Mouse (Mus musculus): ENCODE data around the gene Cxcl17. TPM values are rescaled to one million over a fixed set of nuclear protein-coding genes. Genes with fewer than 3 reads are reported as not detected.

Gene Cxcl17
- total and polyA plus RNA-seq, 2 experiments = not detected

- Histone ChIP-seq H3K9ac (ENCODE audit: low read depth, low read length) (0 out of 2 replicates have a peak overlapping the region, but pooled peaks have one; percentile 9), H3K4me1 (ENCODE audit: control insufficient read depth, insufficient read depth, low read length) (peaks cover 46% of the 10 kb centered on the region), H3K79me2 (ENCODE audit: control insufficient read depth, insufficient read depth, low read length) (peaks cover 17% of the 10 kb centered on the region; the same call in 1 of the 2 replicates), H3K4me3 (ENCODE audit: insufficient read depth, low read depth, low read length) (no peak overlapping the region), H3K27ac (replicated peaks; ENCODE audit: insufficient read depth, low read depth, low read length) (peak overlapping the region; percentile 80), H3K36me3 (ENCODE audit: control insufficient read depth, insufficient read depth, low read length) (peaks cover 2% of the 10 kb centered on the region), H3K27me3 (ENCODE audit: control insufficient read depth, insufficient read depth, low read length) (no peaks in the 10 kb centered on the region)
- DNase-seq (ENCODE audit: extremely low read depth, low read depth, low spot score) = no peak
- WGBS = 58% methylated on average over 7 of the region's 7 CpGs
- TF ChIP-seq CTCF (IDR thresholded peaks at IDR 0.05; ENCODE audit: low read depth, low read length) (no peak), POLR2A (IDR thresholded peaks at IDR 0.05; ENCODE audit: extremely low read depth, insufficient read depth, low read length) (no peak)
These were observed 19.8 kb downstream of the Cxcl17 start for GRCm38 (mm10) chr7:25392851-25393250.

- H3K9ac ChIP-seq (ENCODE audit: low read depth, low read length) = peak overlapping the region; percentile 12; the same call in 1 of the 2 replicates
- TF ChIP-seq POLR2A (IDR thresholded peaks at IDR 0.05; ENCODE audit: extremely low read depth, insufficient read depth, low read length) (no peak), CTCF (IDR thresholded peaks at IDR 0.05; ENCODE audit: low read depth, low read length) (no peak)
- H3K27ac ChIP-seq (replicated peaks; ENCODE audit: insufficient read depth, low read depth, low read length) = peak overlapping the region; percentile 80
- no peaks in the 10 kb centered on the region for H3K27me3 ChIP-seq (ENCODE audit: control insufficient read depth, insufficient read depth, low read length)
- H3K79me2 ChIP-seq (ENCODE audit: control insufficient read depth, insufficient read depth, low read length) = peaks cover 17% of the 10 kb centered on the region; the same call in 1 of the 2 replicates
- H3K4me3 ChIP-seq (ENCODE audit: insufficient read depth, low read depth, low read length) = no peak overlapping the region
- peaks cover 48% of the 10 kb centered on the region for H3K4me1 ChIP-seq (ENCODE audit: control insufficient read depth, insufficient read depth, low read length)
- WGBS = 30% methylated on average over 2 of the region's 2 CpGs
- H3K36me3 ChIP-seq (ENCODE audit: control insufficient read depth, insufficient read depth, low read length) = peaks cover 9% of the 10 kb centered on the region
- DNase-seq (ENCODE audit: extremely low read depth, low read depth, low spot score) = peak; percentile 85
These were observed 20.7 kb downstream of the Cxcl17 start for GRCm38 (mm10) chr7:25391856-25392453.

- DNase-seq (ENCODE audit: extremely low read depth, low read depth, low spot score) = peak; percentile 67
- no peaks in the 10 kb centered on the region for H3K27me3 ChIP-seq (ENCODE audit: control insufficient read depth, insufficient read depth, low read length)
- H3K79me2 ChIP-seq (ENCODE audit: control insufficient read depth, insufficient read depth, low read length) = peaks cover 14% of the 10 kb centered on the region; the same call in 1 of the 2 replicates
- TF ChIP-seq POLR2A (IDR thresholded peaks at IDR 0.05; ENCODE audit: extremely low read depth, insufficient read depth, low read length) (no peak), CTCF (IDR thresholded peaks at IDR 0.05; ENCODE audit: low read depth, low read length) (no peak)
- WGBS = 19% methylated on average over 2 of the region's 2 CpGs
- H3K27ac ChIP-seq (replicated peaks; ENCODE audit: insufficient read depth, low read depth, low read length) = peak overlapping the region; percentile 93
- H3K4me3 ChIP-seq (ENCODE audit: insufficient read depth, low read depth, low read length) = no peak overlapping the region
- H3K36me3 ChIP-seq (ENCODE audit: control insufficient read depth, insufficient read depth, low read length) = peaks cover 9% of the 10 kb centered on the region
- peak overlapping the region; percentile 43 for H3K9ac ChIP-seq (ENCODE audit: low read depth, low read length)
- peaks cover 50% of the 10 kb centered on the region for H3K4me1 ChIP-seq (ENCODE audit: control insufficient read depth, insufficient read depth, low read length)
These were observed 21.7 kb downstream of the Cxcl17 start for GRCm38 (mm10) chr7:25390986-25391385.

- Histone ChIP-seq H3K79me2 (ENCODE audit: control insufficient read depth, insufficient read depth, low read length) (peaks cover 14% of the 10 kb centered on the region; the same call in 1 of the 2 replicates), H3K4me1 (ENCODE audit: control insufficient read depth, insufficient read depth, low read length) (peaks cover 53% of the 10 kb centered on the region), H3K27ac (replicated peaks; ENCODE audit: insufficient read depth, low read depth, low read length) (peak overlapping the region; percentile 93), H3K9ac (ENCODE audit: low read depth, low read length) (peak overlapping the region; percentile 43), H3K36me3 (ENCODE audit: control insufficient read depth, insufficient read depth, low read length) (peaks cover 9% of the 10 kb centered on the region), H3K4me3 (ENCODE audit: insufficient read depth, low read depth, low read length) (no peak overlapping the region), H3K27me3 (ENCODE audit: control insufficient read depth, insufficient read depth, low read length) (no peaks in the 10 kb centered on the region)
- 40% methylated on average over 8 of the region's 8 CpGs for WGBS
- TF ChIP-seq POLR2A (IDR thresholded peaks at IDR 0.05; ENCODE audit: extremely low read depth, insufficient read depth, low read length) (peak; percentile 64), CTCF (IDR thresholded peaks at IDR 0.05; ENCODE audit: low read depth, low read length) (no peak)
- DNase-seq (ENCODE audit: extremely low read depth, low read depth, low spot score) = peak; percentile 94
These were observed 22.5 kb downstream of the Cxcl17 start for GRCm38 (mm10) chr7:25390054-25390770.

GRCm38 (mm10) chr7:25388916-25389315 lies 23.8 kb downstream of the Cxcl17 start:
- H3K9ac ChIP-seq (ENCODE audit: low read depth, low read length) = no peak overlapping the region
- no peak overlapping the region for H3K27ac ChIP-seq (replicated peaks; ENCODE audit: insufficient read depth, low read depth, low read length)
- no peak overlapping the region for H3K4me3 ChIP-seq (ENCODE audit: insufficient read depth, low read depth, low read length)
- 84% methylated on average over 7 of the region's 7 CpGs for WGBS
- peaks cover 47% of the 10 kb centered on the region for H3K4me1 ChIP-seq (ENCODE audit: control insufficient read depth, insufficient read depth, low read length)
- no peak for DNase-seq (ENCODE audit: extremely low read depth, low read depth, low spot score)
- H3K79me2 ChIP-seq (ENCODE audit: control insufficient read depth, insufficient read depth, low read length) = peaks cover 12% of the 10 kb centered on the region; the same call in 1 of the 2 replicates
- peaks cover 16% of the 10 kb centered on the region for H3K36me3 ChIP-seq (ENCODE audit: control insufficient read depth, insufficient read depth, low read length)
- no peaks in the 10 kb centered on the region for H3K27me3 ChIP-seq (ENCODE audit: control insufficient read depth, insufficient read depth, low read length)
- no peak for TF ChIP-seq CTCF (IDR thresholded peaks at IDR 0.05; ENCODE audit: low read depth, low read length)
- no peak for TF ChIP-seq POLR2A (IDR thresholded peaks at IDR 0.05; ENCODE audit: extremely low read depth, insufficient read depth, low read length)
